Mouse (Mus musculus) embryonic facial prominence, embryonic 13.5 days (tissue): ENCODE results near the gene Zfp541. TPM values are rescaled to one million over a fixed set of nuclear protein-coding genes. Genes with fewer than 3 reads are reported as not detected.

Experiments used
- ATAC-seq: fragments of 200-750 bp; cut with Nextera tagmentation; 2 replicates; pipeline ENCODE4 v1.8.0; 2017; ENCODE audit warnings: low read depth; ENCODE audit not compliant: insufficient number of reproducible peaks, insufficient read depth, low FRiP score, low TSS enrichment
- H3K27ac ChIP-seq: fragments of 300-500 bp; sonication (generic); 2 replicates; pipeline ENCODE4 v1.5.1; 2015; ENCODE audit warnings: moderate library complexity, mild to moderate bottlenecking, inconsistent platforms
- H3K27me3 ChIP-seq: fragments of 300-500 bp; sonication (generic); 2 replicates; pipeline ENCODE4 v1.6.1; 2015; ENCODE audit warnings: mild to moderate bottlenecking, inconsistent platforms
- H3K36me3 ChIP-seq: fragments of 300-500 bp; sonication (generic); 2 replicates; pipeline ENCODE4 v1.6.1; 2015; ENCODE audit warnings: mild to moderate bottlenecking, inconsistent platforms
- H3K4me1 ChIP-seq: fragments of 300-500 bp; sonication (generic); 2 replicates; pipeline ENCODE4 v1.6.1; 2015; ENCODE audit warnings: inconsistent platforms
- H3K4me2 ChIP-seq: fragments of 300-500 bp; sonication (generic); 2 replicates; pipeline ENCODE4 v1.6.1; 2015; ENCODE audit warnings: moderate library complexity, mild to moderate bottlenecking, inconsistent platforms
- H3K4me3 ChIP-seq: fragments of 300-500 bp; sonication (generic); 2 replicates; pipeline ENCODE4 v1.5.1; 2015; ENCODE audit warnings: mild to moderate bottlenecking, inconsistent platforms
- H3K9ac ChIP-seq: fragments of 300-500 bp; sonication (generic); 2 replicates; pipeline ENCODE4 v1.6.1; 2015; ENCODE audit warnings: mild to moderate bottlenecking, inconsistent platforms
- H3K9me3 ChIP-seq: fragments of 300-500 bp; sonication (generic); 2 replicates; pipeline ENCODE4 v1.6.1; 2016; ENCODE audit warnings: inconsistent platforms
- WGBS: fragments of 180-500 bp; shearing (Covaris S2); methylation state at CpG from one replicate; pipeline ENCODE4 v1.1.7; 2015; ENCODE audit warnings: mixed read lengths; 5-methylcytosine and 5-hydroxymethylcytosine counted together
- polyA plus RNA-seq: library from polyadenylated mRNA; unstranded; fragments of >200 nt; fragmentation: Nextera tagmentation; extraction: Ambion mirVana; gene quantifications from 2 replicates; pipeline ENCODE4 v1.2.1, GENCODE M21; 2015

Zfp541 gene
- polyA plus RNA-seq, 1 experiment from 2014 or later: 0.07 TPM

GRCm38 (mm10) chr7:16031072-16031471 lies 30.5 kb upstream of the Zfp541 start:
- Histone ChIP-seq H3K4me2 (no peak overlapping the region), H3K36me3 (peaks cover 42% of the 10 kb centered on the region), H3K27me3 (no peaks in the 10 kb centered on the region), H3K9ac (no peak overlapping the region), H3K4me1 (0 out of 2 replicates have a peak, but pooled peaks cover 4% of the 10 kb centered on the region), H3K9me3 (0 out of 2 replicates have a peak, but pooled peaks cover 9% of the 10 kb centered on the region), H3K4me3 (no peak overlapping the region), H3K27ac (no peak overlapping the region)
- ATAC-seq: no peak
- 88% methylated on average over 4 of the region's 4 CpGs for WGBS

GRCm38 (mm10) chr7:16033059-16033458 lies 28.6 kb upstream of the Zfp541 start:
- H3K9ac ChIP-seq: no peak overlapping the region
- 0 out of 2 replicates have a peak, but pooled peaks cover 9% of the 10 kb centered on the region for H3K9me3 ChIP-seq
- H3K4me3 ChIP-seq: no peak overlapping the region
- WGBS: 88% methylated on average over 1 of the region's 1 CpGs
- no peak for ATAC-seq
- 0 out of 2 replicates have a peak, but pooled peaks cover 4% of the 10 kb centered on the region for H3K4me1 ChIP-seq
- no peaks in the 10 kb centered on the region for H3K27me3 ChIP-seq
- peaks cover 36% of the 10 kb centered on the region for H3K36me3 ChIP-seq
- no peak overlapping the region for H3K27ac ChIP-seq
- H3K4me2 ChIP-seq: no peak overlapping the region

GRCm38 (mm10) chr7:16033580-16034461 lies 27.8 kb upstream of the Zfp541 start:
- Histone ChIP-seq H3K9ac (no peak overlapping the region), H3K36me3 (peaks cover 36% of the 10 kb centered on the region), H3K4me3 (no peak overlapping the region), H3K4me2 (no peak overlapping the region), H3K9me3 (0 out of 2 replicates have a peak, but pooled peaks cover 9% of the 10 kb centered on the region), H3K27ac (no peak overlapping the region), H3K27me3 (no peaks in the 10 kb centered on the region), H3K4me1 (no peaks in the 10 kb centered on the region)
- no peak for ATAC-seq
- 90% methylated on average over 8 of the region's 8 CpGs for WGBS

- Histone ChIP-seq H3K4me2 (no peak overlapping the region), H3K27ac (no peak overlapping the region), H3K9ac (no peak overlapping the region), H3K4me3 (no peak overlapping the region), H3K9me3 (no peaks in the 10 kb centered on the region), H3K36me3 (peaks cover 13% of the 10 kb centered on the region), H3K27me3 (no peaks in the 10 kb centered on the region), H3K4me1 (0 out of 2 replicates have a peak, but pooled peaks cover 4% of the 10 kb centered on the region)
- 90% methylated on average over 6 of the region's 6 CpGs for WGBS
- no peak for ATAC-seq
Measured at GRCm38 (mm10) chr7:16036972-16037371, 24.6 kb upstream of the Zfp541 start.

DNA sequence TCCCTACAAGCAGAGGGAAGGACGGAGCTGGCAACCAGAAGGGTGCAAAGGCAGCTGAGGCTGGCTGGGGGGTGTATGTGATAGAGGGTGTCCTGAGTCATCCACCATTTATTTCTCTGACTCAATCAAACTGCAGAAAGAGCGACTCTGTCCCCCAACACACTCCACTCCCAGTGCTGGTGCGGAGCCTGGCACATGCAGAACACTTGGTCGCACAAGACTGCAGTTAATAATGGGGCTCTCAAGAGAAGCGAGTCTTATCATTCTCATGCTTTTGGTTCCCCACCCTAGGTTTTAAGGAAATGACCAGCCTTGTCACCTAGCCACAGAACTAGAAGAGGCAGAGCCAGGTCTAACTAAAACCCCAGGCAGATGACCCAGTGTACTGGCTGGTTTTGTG lies 22.3 kb upstream of the Zfp541 start:
- Histone ChIP-seq H3K4me2 (no peak overlapping the region), H3K36me3 (no peaks in the 10 kb centered on the region), H3K9ac (no peak overlapping the region), H3K9me3 (no peaks in the 10 kb centered on the region), H3K4me3 (no peak overlapping the region), H3K27me3 (no peaks in the 10 kb centered on the region), H3K4me1 (peaks cover 24% of the 10 kb centered on the region), H3K27ac (no peak overlapping the region)
- no peak for ATAC-seq
- WGBS: 95% methylated on average over 5 of the region's 5 CpGs

GRCm38 (mm10) chr7:16041208-16041607 lies 20.4 kb upstream of the Zfp541 start:
- no peak overlapping the region for H3K27ac ChIP-seq
- peaks cover 41% of the 10 kb centered on the region for H3K4me1 ChIP-seq
- no peaks in the 10 kb centered on the region for H3K36me3 ChIP-seq
- no peak overlapping the region for H3K9ac ChIP-seq
- WGBS: 81% methylated on average over 2 of the region's 2 CpGs
- H3K4me2 ChIP-seq: no peak overlapping the region
- ATAC-seq: no peak
- no peak overlapping the region for H3K4me3 ChIP-seq
- no peaks in the 10 kb centered on the region for H3K9me3 ChIP-seq
- H3K27me3 ChIP-seq: no peaks in the 10 kb centered on the region

DNA sequence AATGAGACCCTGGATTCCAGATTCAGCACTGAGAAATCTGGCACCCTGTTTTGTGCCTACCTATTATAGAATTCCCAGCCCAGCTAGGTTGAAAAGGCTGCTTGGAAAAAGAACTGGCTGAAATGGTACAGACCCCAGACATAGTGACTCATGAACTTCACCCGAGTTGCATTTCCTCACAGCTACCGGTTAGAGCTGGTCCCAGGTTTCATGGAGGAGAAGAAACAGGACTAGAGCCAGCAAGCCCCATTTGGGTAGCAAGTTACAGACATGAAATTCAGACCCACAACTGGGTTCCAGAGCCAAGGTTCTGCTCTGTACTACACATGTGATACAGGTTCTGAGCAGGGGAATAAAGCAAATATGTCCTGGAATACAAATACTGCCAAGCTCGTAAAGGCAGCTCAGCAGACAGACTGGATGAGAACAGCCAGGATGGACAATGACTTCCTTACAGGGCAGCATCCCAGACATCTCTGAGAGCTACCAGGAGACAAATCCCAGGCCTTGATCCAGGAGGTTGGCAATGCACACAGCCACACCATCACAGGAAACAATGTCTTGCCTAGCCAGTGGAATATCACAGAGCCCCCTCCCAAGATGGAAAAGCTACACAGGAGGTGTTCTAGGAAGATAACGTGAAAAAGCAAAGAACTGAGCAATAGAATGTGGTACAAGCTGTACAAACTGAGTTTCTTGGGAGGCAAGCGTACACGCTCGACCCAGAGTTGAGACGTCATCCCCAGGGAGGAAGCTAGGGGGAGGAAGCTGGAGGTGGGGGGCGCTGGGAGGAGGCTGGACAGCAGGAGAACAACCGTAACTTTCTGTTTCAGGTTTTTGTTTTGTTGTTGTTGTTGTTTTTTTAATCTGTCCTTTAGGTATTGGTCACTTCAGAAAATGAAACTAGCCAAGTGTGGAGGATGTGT lies 18.5 kb upstream of the Zfp541 start:
- ATAC-seq: no peak
- Histone ChIP-seq H3K27me3 (no peaks in the 10 kb centered on the region), H3K9ac (0 out of 2 replicates have a peak overlapping the region, but pooled peaks have one; percentile 27), H3K4me2 (peak overlapping the region; percentile 79), H3K36me3 (no peaks in the 10 kb centered on the region), H3K4me1 (peaks cover 41% of the 10 kb centered on the region), H3K4me3 (no peak overlapping the region), H3K9me3 (no peaks in the 10 kb centered on the region), H3K27ac (peak overlapping the region; percentile 99)
- 56% methylated on average over 10 of the region's 10 CpGs for WGBS

DNA sequence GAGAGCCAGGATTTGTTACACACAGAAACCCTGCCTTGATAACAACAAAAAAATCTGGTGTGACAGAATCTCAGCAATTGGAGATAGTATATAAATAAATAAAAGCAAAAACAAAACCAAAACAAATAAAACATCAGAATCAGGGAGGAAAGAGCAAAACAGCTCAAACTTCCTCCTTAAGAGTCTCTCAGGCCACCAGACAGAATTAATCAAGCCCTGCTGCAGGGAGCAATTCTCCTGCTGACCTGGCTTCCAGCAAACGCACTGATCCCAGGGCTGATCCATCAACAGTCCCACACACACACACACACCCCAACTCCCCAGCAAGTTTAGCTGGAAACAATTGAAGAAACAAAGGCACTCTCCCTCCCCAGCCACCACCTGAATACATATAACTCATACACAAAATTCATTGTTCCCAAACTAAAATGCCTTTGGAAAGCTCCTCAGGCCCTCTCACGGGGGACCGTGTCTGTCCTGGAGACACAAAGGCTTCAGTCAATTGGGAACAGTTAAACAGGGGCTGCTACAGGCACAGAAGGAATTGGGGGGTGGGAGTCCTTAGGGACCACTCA lies 17.7 kb upstream of the Zfp541 start:
- no peak for ATAC-seq
- H3K9me3 ChIP-seq: no peaks in the 10 kb centered on the region
- H3K9ac ChIP-seq: peak overlapping the region; percentile 99
- peak overlapping the region; percentile 99 for H3K27ac ChIP-seq
- H3K4me2 ChIP-seq: peak overlapping the region; percentile 79
- 8% methylated on average over 3 of the region's 3 CpGs for WGBS
- H3K4me3 ChIP-seq: peak overlapping the region; percentile 84
- no peaks in the 10 kb centered on the region for H3K36me3 ChIP-seq
- peaks cover 41% of the 10 kb centered on the region for H3K4me1 ChIP-seq
- no peaks in the 10 kb centered on the region for H3K27me3 ChIP-seq

DNA sequence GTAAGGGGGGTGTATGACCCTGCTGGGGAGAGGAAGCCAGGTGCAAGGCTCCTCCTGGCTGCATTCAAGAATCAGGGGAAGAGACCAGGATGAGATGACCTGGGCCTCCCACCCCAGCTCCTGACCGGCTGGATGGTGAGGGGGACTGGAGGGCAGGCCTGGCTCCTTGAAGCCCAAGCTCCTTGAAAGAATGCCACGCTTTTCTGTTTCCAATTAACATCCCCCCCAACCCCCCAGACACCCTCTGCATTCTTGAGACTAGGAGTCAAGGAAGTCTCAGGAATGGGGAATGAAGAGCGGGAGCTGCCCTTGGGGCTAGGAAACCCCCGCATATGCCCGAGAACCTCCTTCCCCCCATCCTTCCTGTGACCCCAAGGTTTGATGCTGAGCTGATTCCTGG lies 17.1 kb upstream of the Zfp541 start:
- Histone ChIP-seq H3K4me1 (peaks cover 46% of the 10 kb centered on the region), H3K27me3 (no peaks in the 10 kb centered on the region), H3K36me3 (no peaks in the 10 kb centered on the region), H3K9me3 (no peaks in the 10 kb centered on the region), H3K27ac (peak overlapping the region; percentile 99), H3K4me2 (peak overlapping the region; percentile 79), H3K9ac (peak overlapping the region; percentile 99), H3K4me3 (peak overlapping the region; percentile 84)
- 5% methylated on average over 5 of the region's 5 CpGs for WGBS
- no peak for ATAC-seq

- Histone ChIP-seq H3K4me1 (peaks cover 56% of the 10 kb centered on the region), H3K9me3 (no peaks in the 10 kb centered on the region), H3K36me3 (no peaks in the 10 kb centered on the region), H3K4me2 (peak overlapping the region; percentile 79), H3K27ac (peak overlapping the region; percentile 99), H3K27me3 (no peaks in the 10 kb centered on the region), H3K9ac (peak overlapping the region; percentile 99), H3K4me3 (peak overlapping the region; percentile 84)
- WGBS: 46% methylated on average over 2 of the region's 2 CpGs
- no peak for ATAC-seq
Measured at GRCm38 (mm10) chr7:16045538-16045937, 16.1 kb upstream of the Zfp541 start.

DNA sequence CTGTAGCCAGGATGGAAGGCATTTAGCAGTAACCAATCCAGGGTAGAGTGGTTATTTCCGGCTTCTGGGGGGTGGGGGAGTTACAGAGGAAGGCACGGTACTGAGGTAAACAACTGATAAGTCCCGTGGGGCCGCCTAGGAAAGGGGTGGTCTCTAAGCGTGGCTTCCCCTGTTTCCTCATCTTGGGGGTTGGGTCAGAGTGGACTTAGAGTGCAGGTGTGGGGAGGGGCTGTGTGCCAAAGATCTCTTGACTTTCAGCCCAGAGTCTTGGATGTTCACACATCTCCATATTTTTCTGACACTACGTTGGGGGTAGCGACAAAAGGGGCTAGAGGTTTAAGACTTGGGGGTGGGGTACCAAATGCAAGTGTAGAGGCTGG lies 15.5 kb upstream of the Zfp541 start:
- peak overlapping the region; percentile 99 for H3K9ac ChIP-seq
- no peaks in the 10 kb centered on the region for H3K36me3 ChIP-seq
- H3K4me3 ChIP-seq: peak overlapping the region; percentile 84
- H3K4me1 ChIP-seq: peaks cover 55% of the 10 kb centered on the region
- no peaks in the 10 kb centered on the region for H3K9me3 ChIP-seq
- H3K27me3 ChIP-seq: no peaks in the 10 kb centered on the region
- ATAC-seq: no peak
- peak overlapping the region; percentile 79 for H3K4me2 ChIP-seq
- H3K27ac ChIP-seq: peak overlapping the region; percentile 99
- WGBS: 1% methylated on average over 7 of the region's 7 CpGs
